Mouse (Mus musculus) heart, embryonic 12.5 days (tissue): ENCODE results near the gene Cdadc1. TPM values are rescaled to one million over a fixed set of nuclear protein-coding genes. Genes with fewer than 3 reads are reported as not detected.
"Not testable (repeated sequence)": the region's sequence is repeated elsewhere in the genome, so short reads cannot be mapped to it uniquely, and the experiment has no call there.

Source experiments
- ATAC-seq: fragments of 200-750 bp; cut with Nextera tagmentation; 2 replicates; pipeline ENCODE4 v1.8.0; 2017; ENCODE audit warnings: moderate TSS enrichment, moderate library complexity; ENCODE audit not compliant: insufficient number of reproducible peaks, low FRiP score
- H3K27ac ChIP-seq: fragments of 300-500 bp; sonication (generic); 2 replicates; pipeline ENCODE4 v1.5.1; 2016; ENCODE audit warnings: mild to moderate bottlenecking, moderate library complexity; ENCODE audit not compliant: poor library complexity, severe bottlenecking
- H3K27me3 ChIP-seq: fragments of 300-500 bp; sonication (generic); replicated peaks from 2 replicates; pipeline ENCODE4 v1.6.1; 2016; ENCODE audit warnings: mild to moderate bottlenecking, moderate library complexity
- H3K36me3 ChIP-seq: fragments of 300-500 bp; sonication (generic); 2 replicates; pipeline ENCODE4 v1.6.1; 2016; ENCODE audit warnings: mild to moderate bottlenecking, moderate library complexity
- H3K4me1 ChIP-seq: fragments of 300-500 bp; sonication (generic); replicated peaks from 2 replicates; pipeline ENCODE4 v1.6.1; 2016; ENCODE audit warnings: mild to moderate bottlenecking
- H3K4me2 ChIP-seq: fragments of 300-500 bp; sonication (generic); 2 replicates; pipeline ENCODE4 v1.6.1; 2016; ENCODE audit warnings: mild to moderate bottlenecking, moderate library complexity
- H3K4me3 ChIP-seq: fragments of 300-500 bp; sonication (generic); 2 replicates; pipeline ENCODE4 v1.5.1; 2016; ENCODE audit warnings: mild to moderate bottlenecking
- H3K9ac ChIP-seq: fragments of 300-500 bp; sonication (generic); 2 replicates; pipeline ENCODE4 v1.6.1; 2016; ENCODE audit warnings: mild to moderate bottlenecking, moderate library complexity
- H3K9me3 ChIP-seq: fragments of 300-500 bp; sonication (generic); replicated peaks from 2 replicates; pipeline ENCODE4 v1.6.1; 2016; ENCODE audit warnings: mild to moderate bottlenecking, moderate library complexity
- WGBS: fragments of 180-500 bp; shearing (Covaris S2); methylation state at CpG from one replicate; pipeline ENCODE4 v1.1.7; 2016; 5-methylcytosine and 5-hydroxymethylcytosine counted together
- polyA plus RNA-seq: library from polyadenylated mRNA; unstranded; fragments of >200 nt; fragmentation: Nextera tagmentation; extraction: Ambion mirVana; gene quantifications from 2 replicates; pipeline ENCODE4 v1.2.1, GENCODE M21; 2016

Gene Cdadc1
- polyA plus RNA-seq, 1 experiment from 2014 or later: 33.0 TPM

GRCm38 (mm10) chr14:59630096-59630495, 32.3 kb upstream of the Cdadc1 start:
- WGBS: 86% methylated on average over 9 of the region's 9 CpGs
- Histone ChIP-seq H3K9me3 (no peaks in the 10 kb centered on the region), H3K4me2 (peak overlapping the region; percentile 34; the same call in 1 of the 2 replicates), H3K4me3 (no peak overlapping the region), H3K4me1 (peaks cover 10% of the 10 kb centered on the region), H3K27me3 (no peaks in the 10 kb centered on the region), H3K27ac (no peak overlapping the region), H3K36me3 (peaks cover 18% of the 10 kb centered on the region), H3K9ac (no peak overlapping the region)
- ATAC-seq: no peak

GRCm38 (mm10) chr14:59629308-59629707, 31.5 kb upstream of the Cdadc1 start:
- no peaks in the 10 kb centered on the region for H3K9me3 ChIP-seq
- no peak overlapping the region for H3K4me3 ChIP-seq
- no peak overlapping the region for H3K27ac ChIP-seq
- H3K36me3 ChIP-seq: peaks cover 18% of the 10 kb centered on the region
- no peaks in the 10 kb centered on the region for H3K27me3 ChIP-seq
- WGBS: 85% methylated on average over 15 of the region's 15 CpGs
- no peak overlapping the region; the same call in 1 of the 2 replicates for H3K9ac ChIP-seq
- H3K4me2 ChIP-seq: peak overlapping the region; percentile 34
- H3K4me1 ChIP-seq: peaks cover 12% of the 10 kb centered on the region
- ATAC-seq: no peak

- no peak overlapping the region for H3K27ac ChIP-seq
Measured at GRCm38 (mm10) chr14:59627823-59628222, 30.1 kb upstream of the Cdadc1 start.

GRCm38 (mm10) chr14:59627142-59627680, 29.5 kb upstream of the Cdadc1 start:
- peaks cover 18% of the 10 kb centered on the region for H3K36me3 ChIP-seq
- peaks cover 6% of the 10 kb centered on the region; the same call in 1 of the 2 replicates for H3K27me3 ChIP-seq
- ATAC-seq: no peak
- H3K4me2 ChIP-seq: peak overlapping the region; percentile 86
- H3K4me1 ChIP-seq: peaks cover 12% of the 10 kb centered on the region
- peak overlapping the region; percentile 59 for H3K4me3 ChIP-seq
- peak overlapping the region; percentile 53; the same call in 1 of the 2 replicates for H3K27ac ChIP-seq
- no peaks in the 10 kb centered on the region for H3K9me3 ChIP-seq
- H3K9ac ChIP-seq: peak overlapping the region; percentile 83; the same call in 1 of the 2 replicates
- WGBS: 37% methylated on average over 9 of the region's 9 CpGs

More at GRCm38 (mm10) chr14:59627823-59628222, 30.1 kb upstream of the Cdadc1 start:
- Histone ChIP-seq H3K4me1 (peaks cover 12% of the 10 kb centered on the region), H3K9me3 (no peaks in the 10 kb centered on the region), H3K36me3 (peaks cover 18% of the 10 kb centered on the region), H3K4me3 (peak overlapping the region; percentile 59), H3K9ac (0 out of 2 replicates have a peak overlapping the region, but pooled peaks have one; percentile 9), H3K27me3 (peaks cover 6% of the 10 kb centered on the region; the same call in 1 of the 2 replicates), H3K4me2 (peak overlapping the region; percentile 86)
- no peak for ATAC-seq
- WGBS: 41% methylated on average over 7 of the region's 7 CpGs

GRCm38 (mm10) chr14:59626711-59627110, 29.0 kb upstream of the Cdadc1 start:
- peak overlapping the region; percentile 59 for H3K4me3 ChIP-seq
- peak overlapping the region; percentile 53 for H3K27ac ChIP-seq
- H3K4me1 ChIP-seq: peaks cover 12% of the 10 kb centered on the region
- WGBS: 30% methylated on average over 8 of the region's 8 CpGs
- H3K27me3 ChIP-seq: peaks cover 6% of the 10 kb centered on the region; the same call in 1 of the 2 replicates
- H3K9me3 ChIP-seq: no peaks in the 10 kb centered on the region
- ATAC-seq: no peak
- peaks cover 17% of the 10 kb centered on the region for H3K36me3 ChIP-seq
- peak overlapping the region; percentile 86 for H3K4me2 ChIP-seq
- H3K9ac ChIP-seq: peak overlapping the region; percentile 83

GRCm38 (mm10) chr14:59625806-59626364, 28.1 kb upstream of the Cdadc1 start:
- Histone ChIP-seq H3K27me3 (peaks cover 6% of the 10 kb centered on the region; the same call in 1 of the 2 replicates), H3K27ac (peak overlapping the region; percentile 77), H3K9ac (peak overlapping the region; percentile 83), H3K36me3 (peaks cover 13% of the 10 kb centered on the region), H3K4me1 (peaks cover 12% of the 10 kb centered on the region), H3K4me3 (peak overlapping the region; percentile 59), H3K9me3 (no peaks in the 10 kb centered on the region), H3K4me2 (peak overlapping the region; percentile 86)
- WGBS: under 1% methylated on average over 51 of the region's 51 CpGs
- peak; percentile 20; the same call in 1 of the 2 replicates for ATAC-seq

GRCm38 (mm10) chr14:59625158-59625805, 27.5 kb upstream of the Cdadc1 start, which contains the start of gene Shisa2:
Gene Shisa2, plus strand, starts transcription at chr14:59625308.
- under 1% methylated on average over 64 of the region's 65 CpGs for WGBS
- peak within 1 kb of the TSS; percentile 86 for H3K4me2 ChIP-seq
- H3K4me3 ChIP-seq: peak within 1 kb of the TSS; percentile 59
- peaks cover 12% of the 10 kb centered on the region for H3K4me1 ChIP-seq
- H3K27ac ChIP-seq: peak within 1 kb of the TSS; percentile 77
- peaks cover 11% of the 10 kb centered on the region for H3K36me3 ChIP-seq
- no peaks in the 10 kb centered on the region for H3K9me3 ChIP-seq
- peak; percentile 85 for ATAC-seq
- peak within 1 kb of the TSS; percentile 83 for H3K9ac ChIP-seq
- peaks cover 6% of the 10 kb centered on the region; the same call in 1 of the 2 replicates for H3K27me3 ChIP-seq

GRCm38 (mm10) chr14:59624326-59624885, 26.6 kb upstream of the Cdadc1 start:
- Histone ChIP-seq H3K4me3 (no peak overlapping the region), H3K4me2 (peak overlapping the region; percentile 86), H3K9ac (no peak overlapping the region), H3K4me1 (peaks cover 12% of the 10 kb centered on the region), H3K9me3 (no peaks in the 10 kb centered on the region), H3K27ac (no peak overlapping the region), H3K36me3 (peaks cover 2% of the 10 kb centered on the region; the same call in 1 of the 2 replicates), H3K27me3 (peaks cover 6% of the 10 kb centered on the region; the same call in 1 of the 2 replicates)
- WGBS: 50% methylated on average over 9 of the region's 9 CpGs
- no peak for ATAC-seq

GRCm38 (mm10) chr14:59616802-59617201, 19.0 kb upstream of the Cdadc1 start:
- Histone ChIP-seq H3K4me2 (no peak overlapping the region), H3K27me3 (no peaks in the 10 kb centered on the region)
- 84% methylated on average over 7 of the region's 7 CpGs for WGBS

GRCm38 (mm10) chr14:59614149-59614548, 16.4 kb upstream of the Cdadc1 start:
- not testable (repeated sequence) for H3K4me2 ChIP-seq, H3K9me3 ChIP-seq, ATAC-seq, H3K4me1 ChIP-seq, H3K27me3 ChIP-seq, H3K4me3 ChIP-seq, H3K36me3 ChIP-seq, H3K9ac ChIP-seq, H3K27ac ChIP-seq
- 66% methylated on average over 3 of the region's 3 CpGs for whole genome bisulfite sequencing

More at GRCm38 (mm10) chr14:59616802-59617201, 19.0 kb upstream of the Cdadc1 start:
- Histone ChIP-seq H3K4me1 (no peaks in the 10 kb centered on the region), H3K36me3 (no peaks in the 10 kb centered on the region), H3K4me3 (no peak overlapping the region), H3K27ac (no peak overlapping the region), H3K9ac (no peak overlapping the region), H3K9me3 (no peaks in the 10 kb centered on the region)
- ATAC-seq: no peak
